Mouse (Mus musculus) limb, embryonic 14.5 days (tissue): ENCODE results near the gene Aven. TPM values are rescaled to one million over a fixed set of nuclear protein-coding genes. Genes with fewer than 3 reads are reported as not detected.

ENCODE experiments used
- ATAC-seq: fragments of 200-750 bp; cut with Nextera tagmentation; 2 replicates; pipeline ENCODE4 v1.8.0; 2017; ENCODE audit warnings: low read depth, moderate number of reproducible peaks, moderate TSS enrichment; ENCODE audit not compliant: low FRiP score
- DNase-seq: peaks from one replicate; pipeline ENCODE4 v3.0.0-alpha.2; 2015; ENCODE audit warnings: low spot score
- H3K27ac ChIP-seq: fragments of 300-500 bp; sonication (generic); replicated peaks from 2 replicates; pipeline ENCODE4 v1.5.1; 2014; ENCODE audit warnings: low read depth, mild to moderate bottlenecking, low read length, moderate library complexity, mixed read lengths
- H3K27me3 ChIP-seq: fragments of 300-500 bp; sonication (generic); 2 replicates; pipeline ENCODE4 v1.6.1; 2014; ENCODE audit warnings: low read length, mixed read lengths; ENCODE audit not compliant: control insufficient read depth, insufficient read depth
- H3K36me3 ChIP-seq: fragments of 300-500 bp; sonication (generic); 2 replicates; pipeline ENCODE4 v1.6.1; 2014; ENCODE audit warnings: mild to moderate bottlenecking, low read length, moderate library complexity, mixed read lengths; ENCODE audit not compliant: control insufficient read depth, insufficient read depth
- H3K4me1 ChIP-seq: fragments of 300-500 bp; sonication (generic); 2 replicates; pipeline ENCODE4 v1.6.1; 2014; ENCODE audit warnings: antibody characterized with exemption, low read length, mixed read lengths; ENCODE audit not compliant: control insufficient read depth, insufficient read depth
- H3K4me2 ChIP-seq: fragments of 300-500 bp; sonication (generic); replicated peaks from 2 replicates; pipeline ENCODE4 v1.6.1; 2014; ENCODE audit warnings: low read depth, mild to moderate bottlenecking, low read length, moderate library complexity; ENCODE audit not compliant: severe bottlenecking
- H3K4me3 ChIP-seq: fragments of 300-500 bp; sonication (generic); replicated peaks from 2 replicates; pipeline ENCODE4 v1.5.1; 2014; ENCODE audit warnings: low read length
- H3K9ac ChIP-seq: fragments of 300-500 bp; sonication (generic); 2 replicates; pipeline ENCODE4 v1.6.1; 2014; ENCODE audit warnings: mild to moderate bottlenecking, low read depth, low read length, moderate library complexity; ENCODE audit not compliant: severe bottlenecking
- H3K9me3 ChIP-seq: fragments of 300-500 bp; sonication (generic); 2 replicates; pipeline ENCODE4 v1.6.1; 2016; ENCODE audit warnings: low read length; ENCODE audit not compliant: control insufficient read depth
- POLR2A ChIP-seq: fragments of 200-500 bp; IDR thresholded peaks from 2 replicates; pipeline ENCODE4 v1.8.0; 2012; ENCODE audit warnings: inconsistent platforms, mild to moderate bottlenecking, moderate library complexity, borderline replicate concordance; ENCODE audit not compliant: insufficient read depth, insufficient read length; ENCODE audit errors: extremely low read depth
- WGBS: fragments of 180-500 bp; shearing (Covaris S2); extraction: QIAGEN DNeasy Blood & Tissue Kit; methylation state at CpG from one replicate; pipeline ENCODE4 v1.1.7; 2014; 5-methylcytosine and 5-hydroxymethylcytosine counted together
- microRNA-seq: library from miRNA; unstranded; fragments of <30 nt; microRNA quantifications from one replicate; pipeline ENCODE4, GENCODE M21; 2016
- polyA plus RNA-seq, 2 experiments: library from polyadenylated mRNA; depleted of rRNA in 1 of 2; stranded (reverse) in 1 of 2; unstranded in 1 of 2; fragments of >200 nt; fragmentation: Nextera tagmentation in 1 of 2; extraction: Ambion mirVana in 1 of 2; gene quantifications; 2 replicates each; pipeline versions ENCODE4 v1.2.1 to v1.2.3; 2012 to 2014

The Aven gene
- polyA plus RNA-seq, 2 experiments, result 8.0 to 10.7 TPM

DNA sequence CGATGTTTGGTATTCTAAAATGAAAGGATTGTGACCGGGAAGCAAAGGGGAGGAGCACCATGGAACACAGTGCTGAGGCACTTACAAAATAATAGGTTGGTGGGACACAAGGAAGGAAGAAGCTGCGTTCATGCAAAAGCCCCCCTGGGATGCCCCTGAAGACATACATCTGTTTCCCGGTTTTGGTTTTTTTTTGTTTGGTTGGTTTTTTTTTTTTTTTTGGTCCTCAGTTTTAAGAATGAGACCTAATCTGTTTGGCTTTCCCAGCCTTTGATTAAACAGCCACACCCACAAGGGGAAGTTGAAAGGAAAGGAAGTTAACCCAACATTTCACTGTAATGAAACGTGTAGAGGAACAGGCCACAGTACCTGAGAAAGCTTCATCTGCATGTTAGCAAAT lies 163.4 kb downstream of the Aven start:
- no peak overlapping the region for H3K9ac ChIP-seq
- no peaks in the 10 kb centered on the region for H3K9me3 ChIP-seq
- H3K4me2 ChIP-seq, result no peak overlapping the region
- no peak overlapping the region for H3K27ac ChIP-seq
- no peak for ATAC-seq
- H3K36me3 ChIP-seq, result no peaks in the 10 kb centered on the region
- no peaks in the 10 kb centered on the region for H3K27me3 ChIP-seq
- 60% methylated on average over 5 of the region's 5 CpGs for WGBS
- no peaks in the 10 kb centered on the region for H3K4me1 ChIP-seq
- TF ChIP-seq POLR2A, result no peak
- H3K4me3 ChIP-seq, result no peak overlapping the region
- no peak for DNase-seq

- no peak for TF ChIP-seq POLR2A
- H3K9me3 ChIP-seq, result no peaks in the 10 kb centered on the region
- no peak overlapping the region for H3K4me3 ChIP-seq
- H3K4me1 ChIP-seq, result no peaks in the 10 kb centered on the region
- no peaks in the 10 kb centered on the region for H3K27me3 ChIP-seq
- no peak overlapping the region for H3K9ac ChIP-seq
- no peak overlapping the region for H3K27ac ChIP-seq
- WGBS, result 81% methylated on average over 3 of the region's 3 CpGs
- ATAC-seq (no peak), DNase-seq (no peak)
- H3K4me2 ChIP-seq, result no peak overlapping the region
- H3K36me3 ChIP-seq, result no peaks in the 10 kb centered on the region
Observed at GRCm38 (mm10) chr2:112669461-112669860, 176.7 kb downstream of the Aven start.

GRCm38 (mm10) chr2:112676175-112676574 lies 183.4 kb downstream of the Aven start:
- H3K36me3 ChIP-seq, result no peaks in the 10 kb centered on the region
- no peak overlapping the region for H3K27ac ChIP-seq
- 79% methylated on average over 2 of the region's 2 CpGs for WGBS
- TF ChIP-seq POLR2A, result no peak
- H3K9ac ChIP-seq, result no peak overlapping the region
- ATAC-seq, result no peak
- no peak overlapping the region for H3K4me3 ChIP-seq
- DNase-seq, result no peak
- no peaks in the 10 kb centered on the region for H3K27me3 ChIP-seq
- H3K4me1 ChIP-seq, result no peaks in the 10 kb centered on the region
- H3K4me2 ChIP-seq, result no peak overlapping the region
- H3K9me3 ChIP-seq, result no peaks in the 10 kb centered on the region

DNA sequence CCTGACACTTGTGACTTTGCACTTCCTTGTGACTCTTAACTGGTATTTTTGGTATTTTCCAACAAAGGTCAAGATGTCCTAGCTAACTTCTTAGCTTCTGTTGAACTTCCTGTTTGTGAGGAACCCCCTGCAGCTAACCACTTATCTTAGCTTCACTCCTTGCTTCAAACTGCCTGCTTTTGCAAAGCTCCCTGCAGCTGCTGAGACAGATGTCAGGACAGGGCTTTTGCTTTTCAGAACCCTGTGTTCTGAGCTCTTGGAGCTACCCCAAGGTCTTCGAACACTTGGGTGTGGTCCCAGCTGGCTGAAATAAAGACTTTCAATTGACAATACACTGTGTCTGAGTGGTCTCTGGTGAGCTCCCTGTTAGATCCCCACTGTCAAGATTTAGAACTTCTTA lies 184.0 kb downstream of the Aven start:
- no peaks in the 10 kb centered on the region for H3K4me1 ChIP-seq
- H3K27ac ChIP-seq, result no peak overlapping the region
- H3K4me3 ChIP-seq, result no peak overlapping the region
- no peak overlapping the region for H3K4me2 ChIP-seq
- H3K9ac ChIP-seq, result no peak overlapping the region
- no peaks in the 10 kb centered on the region for H3K9me3 ChIP-seq
- WGBS, result 48% methylated on average over 1 of the region's 1 CpGs
- ATAC-seq, result no peak
- no peaks in the 10 kb centered on the region for H3K36me3 ChIP-seq
- no peak for DNase-seq
- no peak for TF ChIP-seq POLR2A
- H3K27me3 ChIP-seq, result no peaks in the 10 kb centered on the region

- Histone ChIP-seq H3K9ac (no peak overlapping the region), H3K27me3 (no peaks in the 10 kb centered on the region), H3K9me3 (no peaks in the 10 kb centered on the region), H3K4me3 (no peak overlapping the region), H3K4me1 (no peaks in the 10 kb centered on the region), H3K4me2 (no peak overlapping the region), H3K36me3 (no peaks in the 10 kb centered on the region), H3K27ac (no peak overlapping the region)
- WGBS, result 78% methylated on average over 1 of the region's 1 CpGs
- DNase-seq, result no peak
- ATAC-seq, result no peak
- TF ChIP-seq POLR2A, result no peak
Observed at GRCm38 (mm10) chr2:112677246-112677645, 184.5 kb downstream of the Aven start.

GRCm38 (mm10) chr2:112681817-112682216 lies 189.1 kb downstream of the Aven start:
- Histone ChIP-seq H3K4me1 (no peaks in the 10 kb centered on the region), H3K27me3 (no peaks in the 10 kb centered on the region), H3K4me3 (no peak overlapping the region), H3K9ac (no peak overlapping the region), H3K4me2 (no peak overlapping the region), H3K9me3 (no peaks in the 10 kb centered on the region), H3K27ac (no peak overlapping the region), H3K36me3 (no peaks in the 10 kb centered on the region)
- no peak for ATAC-seq
- no peak for DNase-seq
- WGBS, result 87% methylated on average over 5 of the region's 5 CpGs
- TF ChIP-seq POLR2A, result no peak

Small RNA genes within 50 kb of the gene (microRNA-seq; reads per million reads assigned to microRNA genes)
- not detected for gene Gm44374

Other genes starting within 250 kb of the Aven start
- gene Nutm1, start 233.7 kb upstream of the Aven start, polyA plus RNA-seq (2012; rRNA removed), result not detected in 2 replicates
- gene Nutm1, start 233.7 kb upstream of the Aven start, polyA plus RNA-seq (2014; fragmentation: Nextera tagmentation; extraction: Ambion mirVana), result not detected in 2 replicates
- gene Nop10, start 231.0 kb upstream of the Aven start, polyA plus RNA-seq (2012; rRNA removed), result 147 and 150 TPM in 2 replicates
- 193 and 210 TPM in 2 replicates for gene Nop10, start 231.0 kb upstream of the Aven start, polyA plus RNA-seq (2014; fragmentation: Nextera tagmentation; extraction: Ambion mirVana)
- 32.5 TPM in 2 replicates for gene Slc12a6, start 227.1 kb upstream of the Aven start, polyA plus RNA-seq (2012; rRNA removed)
- 14.1 and 15.4 TPM in 2 replicates for gene Slc12a6, start 227.1 kb upstream of the Aven start, polyA plus RNA-seq (2014; fragmentation: Nextera tagmentation; extraction: Ambion mirVana)
- 0.03 TPM in 1 of 2 replicates, not detected in the other for gene Gm21985, start 226.7 kb upstream of the Aven start, polyA plus RNA-seq (2012; rRNA removed)
- not detected in 2 replicates for gene Gm21985, start 226.7 kb upstream of the Aven start, polyA plus RNA-seq (2014; fragmentation: Nextera tagmentation; extraction: Ambion mirVana)
- gene Emc4, start 124.9 kb upstream of the Aven start, polyA plus RNA-seq (2012; rRNA removed), result 75.1 and 83.0 TPM in 2 replicates
- gene Emc4, start 124.9 kb upstream of the Aven start, polyA plus RNA-seq (2014; fragmentation: Nextera tagmentation; extraction: Ambion mirVana), result 104 and 108 TPM in 2 replicates
- gene Katnbl1, start 113.8 kb upstream of the Aven start, polyA plus RNA-seq (2012; rRNA removed), result 19.8 and 21.2 TPM in 2 replicates
- 50.1 and 50.2 TPM in 2 replicates for gene Katnbl1, start 113.8 kb upstream of the Aven start, polyA plus RNA-seq (2014; fragmentation: Nextera tagmentation; extraction: Ambion mirVana)
- 9.2 and 11.7 TPM in 2 replicates for gene Emc7, start 38.0 kb upstream of the Aven start, polyA plus RNA-seq (2012; rRNA removed)
- 18.3 and 18.4 TPM in 2 replicates for gene Emc7, start 38.0 kb upstream of the Aven start, polyA plus RNA-seq (2014; fragmentation: Nextera tagmentation; extraction: Ambion mirVana)
- 0.08 TPM in 1 of 2 replicates, not detected in the other for gene Chrm5, start 12.2 kb upstream of the Aven start, polyA plus RNA-seq (2012; rRNA removed)
- not detected in 2 replicates for gene Chrm5, start 12.2 kb upstream of the Aven start, polyA plus RNA-seq (2014; fragmentation: Nextera tagmentation; extraction: Ambion mirVana)